Mouse (Mus musculus): Measurements from ENCODE around the gene Ccdc190. TPM values are rescaled to one million over a fixed set of nuclear protein-coding genes. Genes with fewer than 3 reads are reported as not detected.

The Ccdc190 gene
- polyA plus RNA-seq (2014; fragmentation: Illumina TruSeq; extraction: RNeasy Lipid Tissue Mini Kit (QIAGEN cat#74804)), result not detected

DNA sequence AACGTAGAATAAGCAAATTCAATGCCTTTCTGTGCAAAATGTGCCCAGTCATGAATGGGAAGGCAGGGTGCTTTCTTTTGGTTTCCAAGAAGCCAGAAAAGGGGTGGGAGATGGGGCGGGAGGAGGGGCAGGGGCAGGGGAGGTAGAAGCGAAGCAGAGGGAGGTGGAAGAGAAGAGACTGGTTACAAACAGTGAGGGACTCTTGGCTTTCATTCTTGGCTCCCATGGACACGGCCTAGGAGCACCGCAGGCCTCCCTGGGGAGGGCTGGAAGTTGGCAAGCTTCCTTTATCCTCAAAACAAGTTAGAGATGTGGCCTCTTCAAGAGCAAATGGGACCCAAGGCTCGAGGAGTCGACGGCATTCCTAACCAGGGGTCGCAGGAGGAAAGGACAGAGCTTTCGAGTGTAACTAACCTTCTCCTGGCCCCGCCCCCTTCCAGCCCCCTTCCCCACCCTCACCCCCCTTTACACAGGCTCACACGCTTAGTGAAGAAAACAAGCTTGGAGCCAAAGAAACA is at the start of gene Ccdc190:
Gene Ccdc190, plus strand, starts transcription at position 195 of the 518 bp plus-strand sequence.

DNA sequence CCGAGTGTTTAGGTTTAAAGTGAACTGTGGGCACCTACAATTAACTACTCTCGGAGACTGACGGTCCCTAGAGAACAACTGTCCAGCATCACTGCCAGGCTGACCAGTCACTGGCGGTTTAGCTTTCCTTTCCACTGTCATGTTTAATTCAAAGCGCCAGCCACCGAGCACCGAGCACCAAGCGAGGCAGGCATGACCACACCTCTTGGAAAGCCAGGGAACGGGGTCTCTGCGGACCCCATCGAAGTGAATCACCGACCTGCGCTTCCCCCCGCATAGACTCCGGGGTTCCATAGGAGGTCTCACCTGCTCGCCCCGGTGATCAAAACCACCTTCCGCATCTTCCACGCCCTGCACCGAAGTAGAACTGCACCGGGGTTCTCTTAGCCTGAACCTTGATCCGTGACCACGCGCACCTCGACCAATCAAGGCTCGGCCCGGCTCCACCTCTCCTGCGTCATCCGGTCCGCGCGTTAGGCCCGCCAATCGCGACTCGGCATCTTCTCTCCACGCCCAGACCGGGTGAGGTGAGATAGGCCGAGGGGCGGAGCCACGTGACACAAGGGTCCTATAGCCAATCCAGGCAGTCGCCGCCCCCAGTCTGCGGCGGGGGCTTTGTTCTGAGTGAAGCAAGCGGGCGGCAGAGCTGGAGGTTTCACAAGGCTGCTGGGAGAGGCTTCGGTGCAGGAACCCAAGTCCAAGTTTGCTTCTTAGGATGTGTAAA is 40.5 kb downstream of the Ccdc190 start, which contains the start of gene Hsd17b7:
Gene Hsd17b7, minus strand, starts transcription at position 450 of the 724 bp plus-strand sequence.

Other genes starting within 250 kb of the Ccdc190 start
- 12.3 TPM for gene Rgs4, start 181.0 kb upstream of the Ccdc190 start, polyA plus RNA-seq (2014; fragmentation: Illumina TruSeq; extraction: RNeasy Lipid Tissue Mini Kit (QIAGEN cat#74804))
- gene Hsd17b7, start 40.6 kb downstream of the Ccdc190 start, polyA plus RNA-seq (2014; fragmentation: Illumina TruSeq; extraction: RNeasy Lipid Tissue Mini Kit (QIAGEN cat#74804)), result 30.6 TPM
- 112 TPM for gene Ddr2, start 182.1 kb downstream of the Ccdc190 start, polyA plus RNA-seq (2014; fragmentation: Illumina TruSeq; extraction: RNeasy Lipid Tissue Mini Kit (QIAGEN cat#74804))
- 42.6 TPM for gene Uap1, start 246.3 kb downstream of the Ccdc190 start, polyA plus RNA-seq (2014; fragmentation: Illumina TruSeq; extraction: RNeasy Lipid Tissue Mini Kit (QIAGEN cat#74804))